Mouse (Mus musculus): ENCODE measurements around the gene Rbpjl. TPM values are rescaled to one million over a fixed set of nuclear protein-coding genes. Genes with fewer than 3 reads are reported as not detected.

The Rbpjl gene
- polyA plus RNA-seq, 1 experiment from 2014 or later = not detected

DNA sequence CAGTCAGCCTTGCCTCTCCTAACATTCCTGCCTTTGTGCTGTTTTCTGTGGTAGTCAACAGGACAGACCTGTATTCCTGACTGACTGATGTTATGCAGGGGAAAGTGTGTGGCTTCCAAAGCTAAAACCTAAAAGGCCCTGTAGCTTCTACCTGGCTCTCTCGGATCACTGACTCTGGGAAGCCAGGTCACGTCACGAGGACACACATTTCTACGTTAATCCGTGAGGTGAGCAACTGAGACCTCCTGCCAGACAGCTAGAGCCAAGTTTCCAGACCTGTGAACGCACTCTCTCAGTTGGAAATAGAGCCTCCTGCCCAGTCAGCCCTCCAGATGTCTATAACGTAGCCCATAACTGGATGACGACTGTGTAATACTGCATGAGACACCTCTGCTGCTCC lies 19.0 kb downstream of the Rbpjl start:
- ATAC-seq = no peak
- H3K4me3 ChIP-seq (ENCODE audit: low read depth, low read length) = no peak overlapping the region
- H3K9me3 ChIP-seq (replicated peaks; ENCODE audit: control insufficient read depth, low read length) = no peaks in the 10 kb centered on the region
- H3K4me2 ChIP-seq (ENCODE audit: low read length) = no peak overlapping the region
- no peaks in the 10 kb centered on the region for H3K27me3 ChIP-seq (replicated peaks; ENCODE audit: control insufficient read depth, insufficient read depth, low read length)
- H3K36me3 ChIP-seq (ENCODE audit: control insufficient read depth, insufficient read depth, low read length) = no peaks in the 10 kb centered on the region
- no peak overlapping the region for H3K9ac ChIP-seq (ENCODE audit: low read length)
- no peaks in the 10 kb centered on the region for H3K4me1 ChIP-seq (ENCODE audit: control insufficient read depth, insufficient read depth, low read length)
- no peak overlapping the region for H3K27ac ChIP-seq (ENCODE audit: low read depth, low read length)
- no peak for DNase-seq (ENCODE audit: low spot score)
- WGBS = 90% methylated on average over 8 of the region's 8 CpGs

DNA sequence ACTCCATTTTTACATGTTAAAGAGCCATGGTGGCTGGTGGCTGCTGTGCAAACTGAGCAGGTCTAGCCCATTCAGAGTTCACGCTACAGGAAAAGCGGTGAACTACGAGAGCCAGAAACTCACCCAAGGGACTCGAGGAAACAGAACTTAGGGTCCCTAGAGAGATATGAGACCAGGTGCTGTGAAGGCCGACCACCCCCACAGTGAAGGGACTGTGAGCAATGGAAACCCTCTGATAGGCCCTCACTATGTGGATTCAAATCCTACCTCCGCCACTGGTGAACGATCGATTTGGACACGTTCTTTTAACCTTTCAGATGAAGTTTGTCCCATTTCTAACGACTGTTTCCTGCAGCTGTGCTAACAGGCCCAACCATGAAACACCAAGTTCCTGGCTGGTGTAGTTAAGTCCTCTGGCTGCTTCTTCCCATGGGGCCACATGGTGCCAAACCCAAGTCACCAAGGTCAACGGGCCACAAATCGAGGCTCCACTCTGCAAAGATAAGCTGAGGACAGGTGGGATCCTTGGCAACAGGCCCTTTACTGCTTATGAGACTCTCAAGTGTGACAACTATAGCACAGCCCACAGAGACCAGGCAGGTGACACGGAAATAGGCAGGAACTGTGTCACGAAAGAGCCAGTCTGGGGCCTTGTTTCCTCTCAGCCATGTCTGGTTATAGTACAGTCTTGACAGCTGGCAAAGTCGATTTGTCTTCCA lies 19.9 kb downstream of the Rbpjl start:
- Histone ChIP-seq H3K9ac (ENCODE audit: low read length) (no peak overlapping the region), H3K4me2 (ENCODE audit: low read length) (no peak overlapping the region), H3K4me3 (ENCODE audit: low read depth, low read length) (no peak overlapping the region), H3K36me3 (ENCODE audit: control insufficient read depth, insufficient read depth, low read length) (no peaks in the 10 kb centered on the region), H3K27me3 (replicated peaks; ENCODE audit: control insufficient read depth, insufficient read depth, low read length) (no peaks in the 10 kb centered on the region), H3K4me1 (ENCODE audit: control insufficient read depth, insufficient read depth, low read length) (no peaks in the 10 kb centered on the region), H3K9me3 (replicated peaks; ENCODE audit: control insufficient read depth, low read length) (no peaks in the 10 kb centered on the region), H3K27ac (ENCODE audit: low read depth, low read length) (no peak overlapping the region)
- 90% methylated on average over 15 of the region's 15 CpGs for WGBS
- ATAC-seq (no peak), DNase-seq (ENCODE audit: low spot score) (no peak)

DNA sequence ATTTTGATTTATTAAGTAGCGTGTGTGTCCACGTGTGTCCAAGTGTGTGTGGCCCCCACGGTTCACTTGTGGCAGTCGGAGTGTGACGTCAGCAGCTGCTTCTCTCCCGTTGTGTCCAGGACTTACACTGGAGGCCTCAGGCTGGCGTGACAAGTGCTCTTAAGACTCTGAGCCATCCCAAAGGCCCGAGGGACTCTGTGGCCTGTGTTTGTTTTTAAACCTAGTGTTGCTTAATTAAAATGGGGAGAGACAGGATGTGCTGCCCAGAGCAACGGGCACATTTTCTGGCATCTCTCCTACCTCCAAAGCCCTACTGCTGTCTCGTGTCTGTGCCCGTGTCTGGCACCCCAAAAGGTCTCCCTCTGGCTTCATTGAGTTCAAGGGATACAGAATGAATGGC lies 20.5 kb downstream of the Rbpjl start:
- H3K4me3 ChIP-seq (ENCODE audit: low read depth, low read length) = no peak overlapping the region
- no peaks in the 10 kb centered on the region for H3K9me3 ChIP-seq (replicated peaks; ENCODE audit: control insufficient read depth, low read length)
- no peak for ATAC-seq
- no peak overlapping the region for H3K9ac ChIP-seq (ENCODE audit: low read length)
- H3K36me3 ChIP-seq (ENCODE audit: control insufficient read depth, insufficient read depth, low read length) = no peaks in the 10 kb centered on the region
- DNase-seq (ENCODE audit: low spot score) = no peak
- no peak overlapping the region for H3K4me2 ChIP-seq (ENCODE audit: low read length)
- no peaks in the 10 kb centered on the region for H3K27me3 ChIP-seq (replicated peaks; ENCODE audit: control insufficient read depth, insufficient read depth, low read length)
- no peak overlapping the region for H3K27ac ChIP-seq (ENCODE audit: low read depth, low read length)
- 93% methylated on average over 11 of the region's 11 CpGs for WGBS
- H3K4me1 ChIP-seq (ENCODE audit: control insufficient read depth, insufficient read depth, low read length) = no peaks in the 10 kb centered on the region

DNA sequence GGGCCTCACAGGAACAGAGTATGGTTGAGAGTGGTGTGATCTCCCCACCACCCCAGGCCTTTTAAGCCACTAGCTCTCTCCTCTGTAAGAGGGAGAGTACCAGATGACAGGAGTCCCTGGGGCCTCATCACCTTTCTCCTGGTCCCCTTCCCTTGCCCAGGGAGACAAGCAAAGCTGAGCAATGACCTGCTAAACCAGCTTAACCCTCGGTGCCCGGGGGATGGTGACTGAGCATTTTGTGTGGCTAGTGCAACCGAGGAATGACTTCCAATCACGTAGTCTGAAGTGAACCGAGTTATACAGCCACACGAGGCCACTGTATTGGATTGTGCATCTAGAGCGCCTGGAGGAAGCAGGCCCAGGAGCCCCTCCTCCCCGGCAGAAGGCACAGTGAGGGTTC lies 21.5 kb downstream of the Rbpjl start:
- Histone ChIP-seq H3K4me3 (ENCODE audit: low read depth, low read length) (no peak overlapping the region), H3K4me2 (ENCODE audit: low read length) (no peak overlapping the region), H3K9ac (ENCODE audit: low read length) (no peak overlapping the region), H3K9me3 (replicated peaks; ENCODE audit: control insufficient read depth, low read length) (no peaks in the 10 kb centered on the region), H3K36me3 (ENCODE audit: control insufficient read depth, insufficient read depth, low read length) (no peaks in the 10 kb centered on the region), H3K27me3 (replicated peaks; ENCODE audit: control insufficient read depth, insufficient read depth, low read length) (no peaks in the 10 kb centered on the region), H3K27ac (ENCODE audit: low read depth, low read length) (no peak overlapping the region), H3K4me1 (ENCODE audit: control insufficient read depth, insufficient read depth, low read length) (no peaks in the 10 kb centered on the region)
- ATAC-seq (no peak), DNase-seq (ENCODE audit: low spot score) (no peak)
- WGBS = 96% methylated on average over 8 of the region's 8 CpGs

DNA sequence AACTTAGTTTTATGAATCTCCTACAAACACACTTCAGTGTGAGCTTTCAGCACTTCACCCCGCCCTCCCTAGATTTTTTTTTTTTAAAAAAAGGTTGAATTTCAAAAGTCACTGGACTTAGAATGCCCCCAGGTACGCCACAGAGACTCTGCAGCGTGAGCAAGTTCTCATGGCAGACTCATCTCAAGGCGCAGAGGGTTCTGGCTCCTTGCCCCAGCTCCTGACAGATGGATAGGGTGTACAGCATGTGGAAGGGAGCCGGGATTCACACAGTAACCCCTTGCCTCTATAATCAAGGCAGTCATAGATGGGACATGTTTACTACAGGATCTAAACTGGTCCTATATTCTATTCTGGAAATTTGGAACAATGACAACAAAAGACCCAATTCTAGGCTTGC lies 22.5 kb downstream of the Rbpjl start:
- Histone ChIP-seq H3K27ac (ENCODE audit: low read depth, low read length) (no peak overlapping the region), H3K4me2 (ENCODE audit: low read length) (no peak overlapping the region), H3K9ac (ENCODE audit: low read length) (no peak overlapping the region), H3K27me3 (replicated peaks; ENCODE audit: control insufficient read depth, insufficient read depth, low read length) (no peaks in the 10 kb centered on the region), H3K4me1 (ENCODE audit: control insufficient read depth, insufficient read depth, low read length) (no peaks in the 10 kb centered on the region), H3K36me3 (ENCODE audit: control insufficient read depth, insufficient read depth, low read length) (no peaks in the 10 kb centered on the region), H3K9me3 (replicated peaks; ENCODE audit: control insufficient read depth, low read length) (no peaks in the 10 kb centered on the region), H3K4me3 (ENCODE audit: low read depth, low read length) (no peak overlapping the region)
- ATAC-seq (no peak), DNase-seq (ENCODE audit: low spot score) (peak; percentile 46)
- 83% methylated on average over 5 of the region's 5 CpGs for WGBS

DNA sequence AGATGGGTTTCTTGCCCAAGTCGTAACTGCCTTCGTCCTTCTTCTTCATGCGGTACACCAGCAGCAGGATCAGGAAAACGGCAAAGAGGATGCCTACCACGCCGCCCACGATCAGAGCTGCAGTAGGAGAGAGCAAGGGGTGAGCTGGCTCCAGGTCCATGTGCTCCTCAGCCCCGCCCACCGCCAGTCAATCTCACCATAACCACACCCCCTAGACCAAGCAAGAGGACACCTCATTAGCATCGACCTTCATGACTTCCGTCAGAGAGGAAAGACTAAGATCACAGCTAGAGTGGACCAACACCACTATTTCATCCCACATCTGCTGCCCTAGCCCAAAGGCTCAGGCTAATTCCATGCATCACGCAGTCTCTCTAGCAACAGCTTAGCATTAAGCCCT lies 23.2 kb downstream of the Rbpjl start:
- no peak for ATAC-seq
- Histone ChIP-seq H3K27ac (ENCODE audit: low read depth, low read length) (no peak overlapping the region), H3K27me3 (replicated peaks; ENCODE audit: control insufficient read depth, insufficient read depth, low read length) (no peaks in the 10 kb centered on the region), H3K4me2 (ENCODE audit: low read length) (no peak overlapping the region), H3K9me3 (replicated peaks; ENCODE audit: control insufficient read depth, low read length) (no peaks in the 10 kb centered on the region), H3K9ac (ENCODE audit: low read length) (no peak overlapping the region), H3K4me1 (ENCODE audit: control insufficient read depth, insufficient read depth, low read length) (no peaks in the 10 kb centered on the region), H3K36me3 (ENCODE audit: control insufficient read depth, insufficient read depth, low read length) (no peaks in the 10 kb centered on the region), H3K4me3 (ENCODE audit: low read depth, low read length) (no peak overlapping the region)
- 27% methylated on average over 12 of the region's 12 CpGs for WGBS
- DNase-seq (ENCODE audit: low spot score) = no peak

DNA sequence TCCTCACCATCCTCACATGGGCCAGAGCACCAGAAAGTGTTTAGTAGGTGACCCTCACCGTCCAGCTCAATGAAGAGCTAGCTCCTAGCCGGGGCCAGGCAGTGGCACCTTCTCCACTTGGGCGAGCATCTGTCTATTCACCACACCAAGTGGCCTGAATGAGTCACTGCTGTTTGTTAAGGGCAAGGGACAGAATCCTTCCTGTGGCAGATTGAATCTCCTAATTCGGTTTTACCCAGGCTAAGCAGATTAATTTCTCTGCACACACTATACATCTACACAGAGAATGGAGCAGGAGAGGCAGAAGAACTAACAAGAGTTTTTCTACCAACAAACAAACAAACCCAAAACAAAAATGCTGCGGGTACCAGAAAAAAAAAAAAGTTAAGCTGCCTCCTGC lies 24.0 kb downstream of the Rbpjl start:
- DNase-seq (ENCODE audit: low spot score) (no peak), ATAC-seq (no peak)
- no peak overlapping the region for H3K4me3 ChIP-seq (ENCODE audit: low read depth, low read length)
- no peak overlapping the region for H3K4me2 ChIP-seq (ENCODE audit: low read length)
- no peaks in the 10 kb centered on the region for H3K4me1 ChIP-seq (ENCODE audit: control insufficient read depth, insufficient read depth, low read length)
- H3K27ac ChIP-seq (ENCODE audit: low read depth, low read length) = no peak overlapping the region
- H3K36me3 ChIP-seq (ENCODE audit: control insufficient read depth, insufficient read depth, low read length) = no peaks in the 10 kb centered on the region
- no peaks in the 10 kb centered on the region for H3K9me3 ChIP-seq (replicated peaks; ENCODE audit: control insufficient read depth, low read length)
- no peaks in the 10 kb centered on the region for H3K27me3 ChIP-seq (replicated peaks; ENCODE audit: control insufficient read depth, insufficient read depth, low read length)
- H3K9ac ChIP-seq (ENCODE audit: low read length) = no peak overlapping the region
- 77% methylated on average over 5 of the region's 5 CpGs for WGBS

DNA sequence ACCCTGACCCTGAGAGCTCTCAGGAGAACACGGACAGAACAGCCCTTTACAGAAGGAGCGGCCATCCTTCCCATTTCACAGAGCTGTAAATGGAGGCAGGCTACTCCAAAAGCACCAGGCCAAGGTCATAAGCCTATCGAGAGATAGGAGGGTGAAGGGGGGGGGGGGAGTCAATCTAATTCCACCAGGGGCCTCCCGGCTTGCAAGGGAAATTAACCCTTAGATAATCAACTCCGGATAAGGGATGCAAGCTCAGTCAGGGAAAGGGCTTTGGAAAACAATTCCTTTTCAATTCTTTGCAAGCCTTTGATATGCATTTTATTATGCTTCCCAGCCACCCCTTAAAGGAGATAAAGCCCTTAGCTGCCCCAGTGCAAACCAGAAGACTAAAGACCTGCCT lies 25.5 kb downstream of the Rbpjl start:
- 43% methylated on average over 5 of the region's 5 CpGs for WGBS
- H3K36me3 ChIP-seq (ENCODE audit: control insufficient read depth, insufficient read depth, low read length) = no peaks in the 10 kb centered on the region
- H3K27me3 ChIP-seq (replicated peaks; ENCODE audit: control insufficient read depth, insufficient read depth, low read length) = no peaks in the 10 kb centered on the region
- H3K4me1 ChIP-seq (ENCODE audit: control insufficient read depth, insufficient read depth, low read length) = no peaks in the 10 kb centered on the region
- DNase-seq (ENCODE audit: low spot score) (no peak), ATAC-seq (no peak)
- no peak overlapping the region for H3K27ac ChIP-seq (ENCODE audit: low read depth, low read length)
- no peak overlapping the region for H3K9ac ChIP-seq (ENCODE audit: low read length)
- no peak overlapping the region for H3K4me2 ChIP-seq (ENCODE audit: low read length)
- H3K4me3 ChIP-seq (ENCODE audit: low read depth, low read length) = no peak overlapping the region
- H3K9me3 ChIP-seq (replicated peaks; ENCODE audit: control insufficient read depth, low read length) = no peaks in the 10 kb centered on the region

DNA sequence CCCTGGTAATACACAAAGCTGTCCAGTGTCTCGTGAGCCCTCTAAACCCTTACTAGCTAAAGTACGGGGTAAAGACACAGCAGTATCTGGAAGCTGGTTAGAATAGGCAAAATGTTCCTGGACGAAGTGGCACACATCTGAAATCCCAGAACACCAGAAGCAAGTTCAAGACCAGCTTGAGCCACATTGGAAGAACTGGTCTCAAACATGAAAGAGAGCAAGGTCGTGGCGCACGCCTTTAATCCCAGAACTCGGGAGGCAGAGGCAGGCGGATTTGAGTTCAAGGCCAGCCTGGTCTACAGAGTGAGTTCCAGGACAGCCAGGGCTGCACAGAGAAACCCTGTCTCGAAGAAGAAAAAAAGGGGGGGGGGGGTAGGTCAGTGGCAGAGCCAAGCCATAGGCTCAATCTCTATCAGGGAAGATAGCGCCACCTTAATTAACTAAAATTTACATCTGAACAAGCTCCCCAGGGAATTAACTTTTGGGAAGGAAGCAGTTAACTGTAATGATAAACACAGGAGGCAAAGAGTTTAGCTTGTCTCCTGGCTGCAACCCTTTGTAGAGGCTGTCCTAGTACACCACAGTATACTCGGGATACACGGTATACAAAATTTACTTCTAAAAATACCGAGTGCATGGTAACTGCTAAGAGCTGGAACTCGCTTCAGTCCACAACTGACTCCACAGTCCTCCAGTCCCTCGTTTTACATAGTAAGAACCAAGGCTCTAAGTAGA lies 27.1 kb downstream of the Rbpjl start:
- Histone ChIP-seq H3K4me3 (ENCODE audit: low read depth, low read length) (no peak overlapping the region), H3K27ac (ENCODE audit: low read depth, low read length) (no peak overlapping the region), H3K36me3 (ENCODE audit: control insufficient read depth, insufficient read depth, low read length) (no peaks in the 10 kb centered on the region), H3K9me3 (replicated peaks; ENCODE audit: control insufficient read depth, low read length) (no peaks in the 10 kb centered on the region), H3K9ac (ENCODE audit: low read length) (no peak overlapping the region), H3K27me3 (replicated peaks; ENCODE audit: control insufficient read depth, insufficient read depth, low read length) (no peaks in the 10 kb centered on the region), H3K4me2 (ENCODE audit: low read length) (no peak overlapping the region), H3K4me1 (ENCODE audit: control insufficient read depth, insufficient read depth, low read length) (no peaks in the 10 kb centered on the region)
- 40% methylated on average over 15 of the region's 15 CpGs for WGBS
- ATAC-seq = no peak
- DNase-seq (ENCODE audit: low spot score) = no peak
